Mouse (Mus musculus) T-helper 1 cell (primary cell): ENCODE measurements around the gene Catsper2.

Experiments used
- in situ Hi-C: fragments of 300-600 bp; cut with MboI, MseI; formaldehyde crosslinking; loops from one replicate; pipeline ENCODE4 v1.15.1; 2025; ENCODE audit warnings: high pct_unique_total_duplicates

Catsper2 gene

DNA sequence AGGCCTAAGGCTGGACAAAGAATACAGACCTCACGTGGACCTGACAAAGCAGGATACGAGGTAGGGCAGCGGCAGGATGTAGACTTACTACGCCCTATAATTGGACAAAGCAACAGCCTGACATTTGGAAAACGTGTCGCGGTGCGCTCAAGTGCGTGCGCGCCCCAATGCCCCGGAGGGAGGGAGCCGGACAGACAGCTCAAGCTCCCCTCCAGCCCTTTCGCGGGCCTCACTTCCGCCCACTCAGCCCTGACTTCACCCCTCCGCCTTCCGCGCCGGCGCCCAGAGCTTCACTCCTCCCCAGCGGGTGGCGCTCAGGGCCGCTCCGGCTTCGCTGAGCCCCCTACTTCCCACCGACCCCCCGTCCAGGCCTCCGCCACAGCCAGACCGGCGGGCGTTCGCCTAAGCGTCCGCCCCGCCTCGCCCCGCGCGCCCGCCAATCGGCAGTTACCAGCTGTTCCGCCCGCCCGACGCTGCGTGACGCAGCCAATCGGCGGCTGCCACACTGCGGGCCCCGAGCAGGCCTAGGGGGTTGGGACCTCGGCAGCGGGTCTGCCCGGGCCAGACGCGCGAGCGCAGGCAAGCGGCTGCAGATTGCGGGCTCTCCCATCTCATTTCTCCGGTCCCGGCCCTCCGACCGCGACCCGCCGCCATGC lies at the start of gene Catsper2, which contains the start of gene Pdia3:
TSS of gene Catsper2 (minus strand) at position 406 of the 656 bp plus-strand sequence.
TSS of gene Pdia3 (plus strand) at position 389 of the 656 bp plus-strand sequence.
- in situ Hi-C loops: no loop called here

DNA sequence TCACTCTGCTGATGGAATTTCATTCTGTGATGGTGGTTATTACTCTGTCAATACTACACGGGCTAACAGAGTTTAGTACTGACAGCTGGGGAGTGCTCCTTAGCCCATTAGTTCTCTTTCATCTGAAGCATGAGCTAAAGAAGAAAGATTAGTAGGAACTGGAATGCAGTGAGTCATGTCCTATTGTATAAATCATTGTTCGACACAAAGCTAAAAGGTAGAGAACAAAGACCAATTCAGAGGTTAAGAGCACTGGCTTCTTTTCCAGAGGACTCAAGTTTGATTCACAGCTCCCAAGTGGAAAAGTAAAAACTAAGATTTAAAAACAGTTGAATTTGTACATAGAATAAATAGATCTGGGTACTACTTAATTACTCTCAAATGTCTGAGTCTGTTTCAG lies 46.5 kb upstream of the Catsper2 start:
- in situ Hi-C loops: loop anchor here (25.0 kb wide), 1 partner anchor 1277 kb away; the partner anchor contains the start of gene Bloc1s6

DNA sequence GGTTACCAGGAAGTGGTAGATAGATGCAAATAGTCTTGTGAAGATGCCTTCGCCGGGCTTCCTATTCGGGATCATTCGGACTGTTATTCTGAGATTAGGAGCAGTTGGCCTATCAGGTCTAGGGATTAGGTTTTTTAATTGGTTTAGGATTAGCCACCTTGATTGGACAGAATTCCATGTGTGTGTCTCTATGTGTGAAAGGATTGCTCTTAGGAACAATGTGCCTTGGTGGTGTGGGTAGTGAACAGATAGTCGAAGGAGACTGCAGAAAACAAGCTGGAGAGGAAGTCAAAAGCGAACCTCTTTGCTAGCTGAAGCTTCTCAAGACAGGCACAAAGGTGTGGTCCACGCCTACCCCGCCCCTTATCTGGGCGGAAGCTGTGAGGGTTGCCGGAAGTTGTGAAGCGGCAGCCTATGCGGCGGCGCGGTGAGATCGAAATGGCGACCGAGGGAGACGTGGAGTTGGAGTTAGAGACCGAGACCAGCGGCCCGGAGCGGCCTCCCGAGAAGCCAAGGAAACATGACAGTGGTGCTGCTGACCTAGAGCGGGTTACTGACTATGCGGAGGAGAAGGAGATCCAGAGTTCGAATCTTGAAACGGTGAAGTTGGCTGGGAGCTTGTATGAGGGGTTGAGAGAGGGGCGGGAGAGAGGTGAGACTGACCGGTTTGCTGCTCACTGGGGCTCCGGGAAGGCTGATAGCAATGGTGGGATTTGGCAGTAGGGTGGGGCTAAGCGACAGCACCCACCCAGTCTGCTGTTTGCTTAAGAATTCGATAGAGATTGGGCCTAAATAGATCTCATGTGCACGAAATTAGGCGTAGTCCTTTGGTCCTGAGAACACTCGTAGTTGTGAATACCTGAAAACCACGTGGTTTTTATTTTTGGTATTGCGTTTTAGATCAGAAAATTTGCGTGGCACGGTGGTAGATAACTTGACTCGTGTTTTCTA lies 43.4 kb upstream of the Catsper2 start, which contains the start of gene Serinc4:
TSS of gene Serinc4 (minus strand) at position 90 of the 951 bp plus-strand sequence.
- in situ Hi-C loops: loop anchor here (5.0 to 25.0 kb wide), 2 partner anchors 35 to 1280 kb away; partner anchors contain the start of gene Bloc1s6

DNA sequence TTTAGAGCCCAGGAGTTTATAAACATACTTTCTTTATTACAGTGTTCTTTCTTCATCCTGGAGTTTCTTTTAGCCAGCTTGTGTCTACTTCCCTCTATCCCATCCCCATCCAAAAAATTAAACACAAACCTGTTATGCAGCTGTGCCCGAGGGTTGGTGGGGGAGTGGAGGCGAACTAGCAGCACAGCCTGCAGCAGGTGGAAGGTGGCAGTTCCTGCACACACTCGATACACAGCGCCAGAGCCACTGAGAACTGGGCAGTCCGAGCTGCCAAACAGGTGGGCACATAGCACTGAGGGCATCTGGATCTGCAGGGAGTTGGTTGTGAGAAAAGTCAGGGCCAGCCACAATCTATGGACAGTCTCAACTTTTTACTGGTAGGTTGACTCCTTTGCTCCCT lies 41.9 kb upstream of the Catsper2 start:
- in situ Hi-C loops: loop anchor here (5.0 to 25.0 kb wide), 2 partner anchors 37 to 1282 kb away; partner anchors contain the start of gene Bloc1s6

DNA sequence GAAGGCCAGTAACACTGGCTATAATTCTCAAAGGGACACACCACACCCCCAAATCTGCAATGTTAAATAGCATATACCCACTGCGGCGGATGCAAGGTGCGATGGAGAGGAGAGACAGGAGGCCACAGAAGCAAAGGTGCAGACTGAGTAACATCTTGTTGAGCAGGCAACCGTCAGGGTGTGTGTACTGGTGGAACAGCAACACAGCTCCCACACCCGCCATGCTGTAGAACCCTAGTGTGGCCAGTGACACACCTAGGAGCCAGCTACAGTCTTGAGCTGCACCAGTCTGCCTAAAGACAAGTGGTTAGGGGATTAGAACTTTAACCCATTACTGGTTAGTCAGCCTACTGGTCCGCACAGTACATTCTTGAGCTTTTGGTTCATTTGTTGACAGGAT lies 40.3 kb upstream of the Catsper2 start:
- in situ Hi-C loops: loop anchor here (25.0 kb wide), 1 partner anchor 1283 kb away; the partner anchor contains the start of gene Bloc1s6

DNA sequence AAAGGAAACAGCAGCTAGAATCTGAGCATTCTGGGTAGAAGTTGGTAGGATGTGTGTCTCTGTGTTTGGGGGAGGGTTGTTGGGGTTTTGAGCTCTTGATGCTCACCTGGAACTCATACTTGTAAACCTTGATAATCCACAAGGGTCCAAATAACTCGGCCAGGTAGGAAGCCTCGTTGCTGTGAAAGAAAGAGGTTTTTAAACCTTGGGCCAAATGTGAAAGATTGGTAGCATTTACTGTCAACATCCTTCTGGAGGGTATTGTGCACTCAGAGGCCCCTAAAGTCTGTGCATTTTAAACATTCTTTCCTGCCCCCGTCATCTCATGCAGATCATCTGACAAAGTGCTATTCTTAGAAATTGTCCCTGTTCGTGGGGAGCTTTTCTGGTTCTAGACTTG lies 39.4 kb upstream of the Catsper2 start, which contains the start of gene Hypk:
TSS of gene Hypk (plus strand) at position 301 of the 400 bp plus-strand sequence.
- in situ Hi-C loops: loop anchor here (25.0 kb wide), 1 partner anchor 1284 kb away; the partner anchor contains the start of gene Bloc1s6

DNA sequence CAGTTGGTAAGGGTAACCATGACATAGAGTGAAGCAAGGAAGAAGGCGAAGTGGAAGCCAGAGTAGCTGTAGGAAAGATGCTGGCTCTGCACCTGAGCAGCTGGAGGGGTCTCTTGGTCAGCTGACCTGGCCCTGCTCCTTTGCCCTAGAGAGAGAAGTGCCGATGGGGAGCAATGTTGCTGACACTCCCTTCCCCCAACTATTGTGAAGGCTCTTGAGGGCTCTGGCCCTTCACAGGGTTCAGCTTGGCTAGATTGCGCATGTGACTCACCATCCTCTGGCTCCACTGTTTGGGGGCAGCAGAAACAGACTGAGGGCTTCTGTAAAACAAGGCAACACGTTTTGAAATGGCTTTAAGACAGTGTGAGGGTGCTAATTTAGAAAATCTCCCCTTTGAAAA lies 38.8 kb upstream of the Catsper2 start:
- in situ Hi-C loops: loop anchor here (25.0 kb wide), 1 partner anchor 1285 kb away; the partner anchor contains the start of gene Bloc1s6

DNA sequence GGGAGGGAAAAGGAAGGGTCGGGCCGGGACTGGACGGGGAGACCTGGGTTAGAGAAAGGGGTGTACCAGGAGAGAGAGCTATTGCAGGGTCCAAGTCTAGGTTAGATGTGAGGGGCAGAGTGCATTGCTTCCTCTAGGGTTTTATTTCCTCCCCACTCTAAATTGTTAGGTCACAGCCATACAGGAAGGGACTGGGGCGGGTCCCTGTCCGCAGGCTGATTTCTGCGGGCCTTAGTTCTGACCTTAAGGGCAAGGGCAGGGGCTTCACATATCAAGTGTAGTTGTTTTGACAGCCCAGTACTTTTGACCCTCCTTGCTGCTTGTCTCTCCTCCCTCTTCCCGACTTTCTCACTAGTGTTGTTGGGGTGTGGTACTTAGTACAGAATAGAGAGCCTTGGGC lies 36.5 kb upstream of the Catsper2 start:
- in situ Hi-C loops: loop anchor here (25.0 kb wide), 1 partner anchor 1287 kb away; the partner anchor contains the start of gene Bloc1s6

DNA sequence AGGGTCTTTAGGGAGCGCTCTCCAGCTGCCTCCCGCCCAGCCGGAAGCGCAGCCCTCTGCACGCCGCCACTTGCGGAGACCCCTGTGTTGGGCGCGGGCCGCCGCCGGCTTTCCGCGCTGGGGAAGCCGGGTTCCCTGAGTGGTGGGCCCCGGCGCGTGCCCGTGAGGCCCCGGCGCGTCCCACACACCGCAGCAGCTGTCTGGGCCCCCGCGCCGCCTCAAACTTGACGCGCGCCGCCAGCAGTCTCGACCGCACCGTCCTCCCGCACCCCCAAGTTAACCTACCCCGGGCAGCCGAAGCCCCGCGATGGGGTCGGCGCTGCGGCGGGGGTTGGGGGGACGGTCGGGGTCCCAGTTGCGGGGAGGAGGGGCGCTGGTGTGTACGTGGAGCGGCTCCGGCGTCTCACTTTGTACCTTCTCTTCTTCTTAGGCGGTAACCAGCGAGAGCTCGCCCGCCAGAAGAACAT lies 36.0 kb upstream of the Catsper2 start:
- in situ Hi-C loops: loop anchor here (25.0 kb wide), 1 partner anchor 1288 kb away; the partner anchor contains the start of gene Bloc1s6

DNA sequence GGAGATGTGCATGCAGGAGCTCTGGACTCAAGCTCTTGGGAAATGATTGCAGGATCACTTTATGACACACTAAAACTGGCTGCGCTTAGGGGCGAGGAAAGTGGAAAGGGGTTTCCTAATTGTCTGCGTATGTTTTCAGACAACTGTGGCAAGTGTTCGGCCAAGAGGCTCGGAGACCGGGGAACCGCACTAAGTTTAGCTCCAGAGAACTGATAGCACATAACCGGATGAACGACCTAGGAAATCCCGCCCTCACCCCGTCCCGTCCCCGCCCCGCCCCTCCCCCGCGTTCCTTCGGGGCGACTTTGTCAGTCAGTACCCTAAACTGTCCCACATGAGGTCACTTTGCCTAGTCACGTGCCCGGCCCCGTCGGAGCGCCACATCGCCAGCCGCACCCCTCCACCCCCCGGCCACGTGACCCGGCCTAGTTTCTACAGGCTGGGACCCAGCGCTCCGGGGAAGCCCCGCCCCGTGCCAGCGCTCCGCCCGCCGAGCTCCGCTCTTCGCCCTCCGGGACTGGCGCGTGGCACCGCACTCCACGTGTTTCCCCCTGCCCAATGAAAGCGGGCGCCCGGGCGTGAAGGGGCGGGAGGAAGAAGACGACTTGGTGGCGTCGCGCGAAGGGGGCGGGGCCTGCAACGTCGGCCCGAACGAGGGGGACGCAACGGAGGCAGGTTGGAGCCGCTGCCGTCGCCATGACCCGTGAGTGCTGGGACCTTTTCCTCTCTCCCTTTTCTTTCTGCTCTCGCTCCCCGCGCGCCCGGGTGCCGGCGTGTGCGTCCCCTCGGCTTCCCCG lies 35.3 kb upstream of the Catsper2 start, which contains the start of gene Serf2:
TSS of gene Serf2 (plus strand) at position 457 of the 797 bp plus-strand sequence.
- in situ Hi-C loops: no loop called here

DNA sequence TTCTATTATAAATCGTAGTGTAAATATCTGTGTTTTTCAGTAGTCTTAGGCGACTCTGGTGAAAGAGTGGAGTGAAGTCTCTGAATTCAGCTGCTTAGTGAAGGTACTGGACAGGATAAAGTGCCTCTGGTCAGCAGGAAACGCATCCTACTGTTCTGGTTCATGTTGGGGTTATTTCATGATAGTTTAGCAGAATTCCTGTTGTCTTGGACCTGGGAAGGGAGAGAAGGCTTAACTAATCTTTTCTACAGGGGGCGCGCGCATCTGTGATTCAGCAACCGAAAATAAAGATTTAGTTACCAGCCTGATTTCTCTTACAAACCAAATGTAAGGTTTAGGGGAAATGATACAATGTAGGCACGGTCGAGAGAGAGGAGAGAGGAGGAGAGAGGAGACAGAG lies 34.5 kb upstream of the Catsper2 start:
- in situ Hi-C loops: no loop called here

DNA sequence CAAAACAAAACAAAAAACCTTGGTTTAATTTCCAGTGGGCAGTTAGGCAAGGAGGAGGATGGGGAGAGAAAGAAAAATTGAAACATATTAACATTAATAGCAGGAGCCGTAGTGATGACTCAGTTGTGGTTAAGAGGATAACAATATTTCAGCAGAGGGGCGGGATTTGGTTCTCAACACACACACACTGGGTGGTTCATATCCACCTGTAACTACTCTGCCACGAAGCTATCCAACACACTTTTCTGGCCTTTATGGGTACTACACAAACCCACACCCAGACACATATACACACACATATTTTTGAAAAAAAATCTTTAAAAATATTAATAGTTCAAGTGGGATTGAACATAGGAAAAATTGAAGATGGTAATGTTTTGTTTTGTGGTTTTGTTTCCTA lies 33.4 kb upstream of the Catsper2 start:
- in situ Hi-C loops: no loop called here

DNA sequence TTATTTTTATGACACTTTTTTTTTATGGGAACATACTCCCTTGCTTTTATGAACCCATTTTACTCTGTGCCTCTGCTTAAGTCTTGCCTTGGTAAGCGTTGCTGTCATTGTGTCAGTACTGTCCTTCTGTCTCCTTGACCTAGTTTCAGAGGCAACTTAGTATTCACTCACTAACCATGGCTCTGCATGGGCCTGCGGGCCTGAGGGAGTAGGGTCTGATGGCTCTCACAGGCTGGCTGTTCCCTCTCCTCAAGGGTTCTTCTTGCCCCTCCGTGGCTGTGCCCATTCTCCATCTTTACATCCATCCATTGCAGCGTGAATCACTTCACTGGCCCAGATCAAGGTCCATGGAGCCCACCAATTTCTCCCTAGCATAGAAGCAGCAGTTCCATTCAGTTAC lies 32.9 kb upstream of the Catsper2 start:
- in situ Hi-C loops: no loop called here

DNA sequence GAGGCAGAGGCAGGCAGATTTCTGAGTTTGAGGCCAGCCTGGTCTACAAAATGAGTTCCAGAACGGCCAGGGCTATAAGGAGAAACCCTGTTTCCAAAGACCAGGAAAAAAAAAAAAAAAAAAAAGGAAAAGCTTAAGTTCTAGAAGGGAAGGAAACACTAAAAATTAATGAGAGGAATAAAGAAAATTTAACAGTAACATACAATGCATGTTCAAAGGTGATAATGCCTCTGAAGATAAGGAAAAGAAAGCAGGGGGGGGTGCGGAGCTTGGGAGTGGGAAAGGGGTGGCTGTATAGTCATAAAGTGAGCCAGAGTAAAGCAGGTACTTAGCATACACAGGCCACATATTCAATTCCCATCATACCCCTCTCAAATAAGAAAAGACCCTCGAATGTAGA lies 31.5 kb upstream of the Catsper2 start:
- in situ Hi-C loops: no loop called here

DNA sequence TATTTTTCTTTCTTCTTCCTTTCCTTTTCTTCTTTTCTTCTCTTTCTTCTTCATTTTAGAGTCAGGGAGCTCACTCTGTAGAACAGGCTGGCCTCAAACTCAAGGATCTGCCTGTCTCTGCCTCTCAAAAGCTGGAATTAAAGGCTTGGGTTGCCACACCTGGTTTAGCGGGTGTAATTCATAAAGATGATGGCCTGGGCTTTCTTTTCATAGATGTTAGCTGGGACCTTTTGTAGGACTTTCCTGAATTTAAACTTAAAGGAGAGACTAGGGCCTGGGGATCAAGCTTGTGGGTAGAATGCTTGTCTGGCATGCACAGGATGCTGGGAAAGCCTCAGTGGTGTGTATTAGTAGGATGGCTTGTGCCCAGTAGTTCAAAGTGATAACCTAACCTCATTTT lies 30.6 kb upstream of the Catsper2 start, which contains the start of gene Ell3:
TSS of gene Ell3 (minus strand) at position 101 of the 400 bp plus-strand sequence.
- in situ Hi-C loops: loop anchor here (5.0 kb wide), 1 partner anchor 37 kb away; no protein-coding TSS in a partner anchor

DNA sequence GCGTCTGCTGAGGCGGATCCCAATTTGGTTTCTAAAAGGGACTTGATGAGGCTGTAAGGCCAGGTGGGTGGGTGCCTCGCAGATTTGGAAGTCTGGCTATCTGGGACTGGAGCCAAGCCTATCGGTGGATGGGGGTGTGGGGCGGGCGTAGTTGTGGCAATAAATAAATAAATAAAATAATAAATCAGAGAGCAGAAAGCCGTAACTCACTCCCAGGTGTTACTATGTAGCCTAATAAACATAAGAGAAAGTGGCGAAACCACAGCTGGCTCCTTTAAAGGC lies 29.4 kb upstream of the Catsper2 start:
- in situ Hi-C loops: loop anchor here (5.0 kb wide), 1 partner anchor 36 kb away; no protein-coding TSS in a partner anchor

DNA sequence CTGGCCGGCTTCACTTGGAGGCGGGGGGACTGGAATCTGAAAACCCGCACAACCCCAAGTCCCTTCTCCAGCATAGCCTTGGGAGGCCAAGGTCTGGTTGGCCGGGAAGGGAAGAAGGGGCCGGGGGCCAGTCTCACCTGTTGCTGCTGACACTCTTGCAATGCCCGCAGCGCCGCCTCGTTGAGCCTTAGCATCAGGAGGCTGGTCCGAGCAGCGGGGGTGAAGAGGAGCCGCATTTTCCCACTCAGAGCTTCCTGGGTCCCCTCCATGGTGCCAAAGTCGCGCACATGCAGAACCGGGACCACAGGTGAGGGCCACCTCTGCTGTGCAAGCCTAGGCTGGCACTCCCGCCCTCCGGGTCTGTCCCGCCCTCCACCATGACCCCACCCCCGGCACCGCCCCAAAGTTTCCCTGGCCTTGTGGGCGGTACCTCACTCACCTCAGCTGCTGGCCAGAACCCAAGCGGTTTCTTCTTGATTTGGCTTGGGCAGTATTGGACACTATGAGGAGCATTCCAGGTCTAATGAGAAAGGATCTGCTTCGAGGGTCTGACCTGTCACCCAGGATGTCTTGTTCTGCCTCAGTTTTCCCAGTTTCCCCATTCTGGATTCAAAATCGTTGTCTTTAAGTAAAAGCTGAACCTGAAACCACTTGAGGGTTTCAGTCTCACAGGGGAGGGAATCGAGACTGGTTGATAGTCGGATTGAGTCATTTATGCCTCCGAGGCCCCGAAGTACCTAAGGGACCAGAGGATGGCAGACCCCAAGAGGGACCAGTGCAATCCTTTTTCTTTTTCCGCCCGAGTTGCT lies 28.9 kb upstream of the Catsper2 start:
- in situ Hi-C loops: loop anchor here (5.0 kb wide), 1 partner anchor 35 kb away; no protein-coding TSS in a partner anchor

DNA sequence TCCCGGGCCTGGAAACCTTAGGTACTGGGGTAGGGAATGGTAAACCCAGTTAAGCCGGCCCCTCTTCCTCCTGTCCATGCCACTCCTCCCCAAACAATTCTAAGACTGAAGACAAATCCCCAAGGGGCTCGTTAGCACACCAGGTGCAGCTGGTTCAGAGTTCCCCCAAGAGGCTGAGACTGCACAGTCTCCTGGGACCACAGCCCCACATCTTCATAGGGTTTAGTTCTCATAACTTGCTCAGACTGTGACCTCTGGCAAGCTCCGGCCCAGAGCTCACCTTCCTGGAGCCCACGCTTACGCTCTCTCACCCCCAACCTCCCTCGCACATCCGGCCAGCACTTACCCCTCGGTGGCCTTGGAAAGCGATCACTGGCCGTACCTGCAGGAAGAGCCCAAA lies 28.2 kb upstream of the Catsper2 start:
- in situ Hi-C loops: loop anchor here (5.0 kb wide), 1 partner anchor 34 kb away; no protein-coding TSS in a partner anchor

DNA sequence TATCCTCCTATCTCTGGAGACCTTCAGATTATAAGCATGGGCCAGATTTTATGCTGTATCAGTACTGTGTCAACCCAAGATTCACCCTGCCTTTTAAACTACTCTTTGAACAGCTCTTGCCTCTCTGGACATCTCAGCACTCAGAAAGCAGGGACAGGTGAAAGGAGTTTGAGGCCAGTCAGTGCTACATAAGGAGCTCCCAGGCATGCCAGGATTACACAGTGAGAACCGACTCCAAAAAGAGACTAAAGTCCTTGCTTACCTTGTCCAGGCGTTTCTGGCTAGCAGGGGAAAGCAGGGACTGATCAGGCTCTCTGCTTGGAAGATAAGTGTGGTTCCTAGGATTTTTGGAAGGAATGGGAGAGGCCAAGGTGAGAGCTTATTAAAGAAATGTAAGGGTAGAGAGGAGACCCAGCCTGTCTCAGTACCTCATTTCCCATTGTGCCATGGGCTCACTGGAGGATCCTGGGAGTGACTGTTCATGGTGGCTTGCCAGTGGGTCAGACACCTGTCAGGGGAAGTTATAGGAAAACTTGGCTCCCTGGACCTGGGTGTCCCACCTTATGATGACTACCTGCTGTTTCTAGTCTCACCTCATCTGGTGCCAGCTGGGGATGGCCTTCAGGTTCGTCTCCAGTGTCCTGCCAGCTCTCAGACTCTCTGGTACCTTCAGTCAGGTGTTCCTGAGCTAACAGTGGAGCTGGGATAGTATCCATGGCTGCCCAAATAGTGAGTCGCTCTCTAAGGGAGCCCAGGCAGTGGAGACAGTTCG lies 27.4 kb upstream of the Catsper2 start:
- in situ Hi-C loops: loop anchor here (5.0 kb wide), 1 partner anchor 34 kb away; no protein-coding TSS in a partner anchor
